Mouse (Mus musculus): ENCODE measurements at regions not wholly inside any gene's neighbourhood (a gene's known extent, or its start where the extent isn't known, plus 50 kb on each side); places are given as distances from the start of the nearest gene placed in this dataset.

DNA sequence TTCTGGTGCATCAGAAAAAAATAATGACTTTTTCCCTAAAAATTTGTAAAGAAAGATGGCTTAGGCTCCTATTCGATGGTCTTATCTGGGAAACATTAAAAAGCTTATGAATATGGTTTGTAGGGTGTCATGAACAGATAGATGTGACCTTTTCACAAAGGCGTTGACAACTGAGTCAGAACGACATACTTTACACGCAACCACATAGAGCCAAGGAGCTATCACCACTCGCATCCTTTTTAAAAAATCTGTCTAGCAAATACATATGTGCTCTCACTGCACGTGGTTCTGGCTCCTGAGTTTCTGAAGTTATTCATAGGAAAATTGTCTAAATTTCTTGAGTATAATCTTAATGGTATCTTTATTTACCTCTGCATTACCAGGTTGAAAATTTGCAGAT lies 404.9 kb upstream of the Nrsn1 start:
- TF ChIP-seq POLR2A (IDR thresholded peaks at IDR 0.05; ENCODE audit: borderline replicate concordance, extremely low read depth, low read depth, low read length), result no peak
- TF ChIP-seq CTCF (IDR thresholded peaks at IDR 0.05; ENCODE audit: insufficient read depth, low read length), result no peak

All from lung, adult 2 months (tissue).